Comparison of ENCODE assay signal across 13 mouse cellular contexts in genomic region chr7:54633930-54634329, GRCm38 (mm10).
A peak's percentile ranks its signal among the peaks of the same experiment; 100 is the strongest.
DNase-seq lines count a peak whose midpoint lies in the region; ATAC-seq lines count a peak whose summit lies in the region.
"Had no signal": no experiment of that assay in that cellular context is flagged by ENCODE, and none has a peak within 500 bp of the region (broad histone marks: within the 10 kb centered on the region; RNA-seq: fewer than 3 reads in every experiment).

No protein-coding gene starts in this region.

- no peaks in the 10 kb centered on the region for H3K9me3 ChIP-seq in intestine, embryonic 15.5 days
- H3K9me3 ChIP-seq: kidney, embryonic 15.5 days; limb, embryonic 15.5 days had no signal

- H3K4me1 ChIP-seq in intestine, embryonic 15.5 days (replicated peaks), result no peaks in the 10 kb centered on the region
- H3K4me1 ChIP-seq: kidney, embryonic 15.5 days; limb, embryonic 15.5 days had no signal

- H3K4me2 ChIP-seq in intestine, embryonic 15.5 days (replicated peaks), result no peak overlapping the region
- H3K4me2 ChIP-seq: kidney, embryonic 15.5 days; limb, embryonic 15.5 days had no signal

- intact Hi-C loops in left cerebral cortex, postnatal 14 days (cut with DNase I), result no loop called here

- DNase-seq in left cerebral cortex, postnatal 14 days (ENCODE audit: low spot score in 2 of 2), result peak; percentile 16 to 19
- DNase-seq in left cerebral cortex, adult 11 months (ENCODE audit: low spot score), result no peak
- peak; percentile 24 for DNase-seq in cerebellum, adult 9-11 months
- peak; percentile 2 for DNase-seq in layer of hippocampus, adult 9-10 months (ENCODE audit: low spot score)
- peak; percentile 70 for DNase-seq in right cerebral cortex, postnatal 4 days
- DNase-seq: adrenal gland, postnatal 36 days; heart, adult 11 months; lung, postnatal 14 days; midbrain, embryonic 14.5 days had no signal

- H3K27me3 ChIP-seq in intestine, embryonic 15.5 days (replicated peaks), result no peaks in the 10 kb centered on the region
- H3K27me3 ChIP-seq: kidney, embryonic 15.5 days; limb, embryonic 15.5 days had no signal

- no peaks in the 10 kb centered on the region for H3K36me3 ChIP-seq in intestine, embryonic 15.5 days
- H3K36me3 ChIP-seq: kidney, embryonic 15.5 days; limb, embryonic 15.5 days had no signal

- WGBS in intestine, embryonic 15.5 days, result 84% methylated on average over 6 of the region's 6 CpGs

- ATAC-seq in CD4-positive, CD25-positive, alpha-beta regulatory T cell, adult 4 months, result no peak
- no peak for ATAC-seq in intestine, embryonic 15.5 days

- H3K4me3 ChIP-seq in intestine, embryonic 15.5 days (replicated peaks), result no peak overlapping the region
- H3K4me3 ChIP-seq: kidney, embryonic 15.5 days; limb, embryonic 15.5 days had no signal

- no peak overlapping the region for H3K9ac ChIP-seq in intestine, embryonic 15.5 days
- H3K9ac ChIP-seq: kidney, embryonic 15.5 days; limb, embryonic 15.5 days had no signal

- H3K27ac ChIP-seq in intestine, embryonic 15.5 days, result no peak overlapping the region
- H3K27ac ChIP-seq: kidney, embryonic 15.5 days; limb, embryonic 15.5 days had no signal
